Mouse (Mus musculus) lung, embryonic 16.5 days (tissue): ENCODE results near the gene Rcl1. TPM values are rescaled to one million over a fixed set of nuclear protein-coding genes. Genes with fewer than 3 reads are reported as not detected.

Experiments used
- ATAC-seq: fragments of 200-750 bp; cut with Nextera tagmentation; 2 replicates; pipeline ENCODE4 v1.8.0; 2017; ENCODE audit warnings: low read depth, mild to moderate bottlenecking, moderate library complexity
- H3K27ac ChIP-seq: fragments of 300-500 bp; sonication (generic); 2 replicates; pipeline ENCODE4 v1.5.1; 2014; ENCODE audit warnings: mild to moderate bottlenecking, control low read depth, low read length
- H3K27me3 ChIP-seq: fragments of 300-500 bp; sonication (generic); 2 replicates; pipeline ENCODE4 v1.6.1; 2014; ENCODE audit warnings: low read depth, low read length, mixed read lengths; ENCODE audit not compliant: control insufficient read depth, insufficient read depth
- H3K36me3 ChIP-seq: fragments of 300-500 bp; sonication (generic); 2 replicates; pipeline ENCODE4 v1.6.1; 2014; ENCODE audit warnings: low read length; ENCODE audit not compliant: control insufficient read depth, insufficient read depth
- H3K4me1 ChIP-seq: fragments of 300-500 bp; sonication (generic); replicated peaks from 2 replicates; pipeline ENCODE4 v1.6.1; 2014; ENCODE audit warnings: low read length, mixed read lengths; ENCODE audit not compliant: control insufficient read depth, insufficient read depth
- H3K4me2 ChIP-seq: fragments of 300-500 bp; sonication (generic); 2 replicates; pipeline ENCODE4 v1.6.1; 2014; ENCODE audit warnings: low read depth, low read length, control low read depth
- H3K4me3 ChIP-seq: fragments of 300-500 bp; sonication (generic); 2 replicates; pipeline ENCODE4 v1.5.1; 2014; ENCODE audit warnings: mild to moderate bottlenecking, low read length, control low read depth
- H3K9ac ChIP-seq: fragments of 300-500 bp; sonication (generic); 2 replicates; pipeline ENCODE4 v1.6.1; 2014; ENCODE audit warnings: low read length, control low read depth
- H3K9me3 ChIP-seq: fragments of 300-500 bp; sonication (generic); 2 replicates; pipeline ENCODE4 v1.6.1; 2016; ENCODE audit warnings: low read length; ENCODE audit not compliant: control insufficient read depth
- WGBS: fragments of 180-500 bp; shearing (Covaris S2); extraction: QIAGEN DNeasy Blood & Tissue Kit; methylation state at CpG from one replicate; pipeline ENCODE4 v1.1.7; 2014; 5-methylcytosine and 5-hydroxymethylcytosine counted together
- polyA plus RNA-seq: library from polyadenylated mRNA; unstranded; fragments of >200 nt; fragmentation: Nextera tagmentation; extraction: Ambion mirVana; gene quantifications from 2 replicates; pipeline ENCODE4 v1.2.1, GENCODE M21; 2015

The Rcl1 gene
- polyA plus RNA-seq, 1 experiment from 2014 or later: 40.2 TPM

DNA sequence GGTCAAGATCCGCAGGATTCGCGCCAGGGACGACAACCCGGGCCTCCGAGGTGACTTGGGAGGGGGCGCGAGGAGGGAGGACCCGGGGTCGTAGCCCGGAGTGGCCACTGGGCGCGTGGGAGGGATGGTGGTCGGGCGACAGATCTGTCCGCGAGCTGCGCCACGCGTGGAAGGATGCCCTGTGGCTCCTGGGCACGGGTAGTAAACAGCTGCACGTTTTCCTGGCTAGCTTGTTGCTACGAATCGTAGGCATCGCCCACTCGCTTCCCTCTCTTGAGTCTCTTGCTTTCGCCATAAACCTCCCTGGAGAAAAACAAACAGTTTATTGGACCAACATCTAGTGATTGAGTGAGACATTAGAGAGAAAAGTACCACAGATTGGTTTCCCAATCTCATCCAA lies 416 bp downstream of the Rcl1 start:
- WGBS: 0% methylated on average over 27 of the region's 27 CpGs

GRCm38 (mm10) chr19:29102098-29102497 lies 923 bp downstream of the Rcl1 start:
- Histone ChIP-seq H3K36me3 (no peaks in the 10 kb centered on the region), H3K27ac (no peak overlapping the region), H3K4me1 (peaks cover 3% of the 10 kb centered on the region), H3K4me3 (peak overlapping the region; percentile 91), H3K4me2 (peak overlapping the region; percentile 85), H3K9me3 (no peaks in the 10 kb centered on the region), H3K9ac (peak overlapping the region; percentile 76), H3K27me3 (no peaks in the 10 kb centered on the region)
- ATAC-seq: no peak
- 11% methylated on average over 13 of the region's 13 CpGs for WGBS

More for the DNA sequence above, 416 bp downstream of the Rcl1 start:
- ATAC-seq: peak; percentile 11; the same call in 1 of the 2 replicates
- peak overlapping the region; percentile 49 for H3K27ac ChIP-seq
- H3K9me3 ChIP-seq: no peaks in the 10 kb centered on the region
- no peaks in the 10 kb centered on the region for H3K36me3 ChIP-seq
- H3K27me3 ChIP-seq: no peaks in the 10 kb centered on the region
- H3K4me3 ChIP-seq: peak overlapping the region; percentile 91
- peak overlapping the region; percentile 85 for H3K4me2 ChIP-seq
- H3K4me1 ChIP-seq: peaks cover 3% of the 10 kb centered on the region
- H3K9ac ChIP-seq: peak overlapping the region; percentile 76

- WGBS: 90% methylated on average over 4 of the region's 4 CpGs
- Histone ChIP-seq H3K27me3 (no peaks in the 10 kb centered on the region), H3K4me3 (no peak overlapping the region), H3K9me3 (no peaks in the 10 kb centered on the region), H3K4me2 (no peak overlapping the region), H3K27ac (no peak overlapping the region), H3K9ac (no peak overlapping the region), H3K36me3 (no peaks in the 10 kb centered on the region), H3K4me1 (no peaks in the 10 kb centered on the region)
- ATAC-seq: no peak
Measured at GRCm38 (mm10) chr19:29105816-29106215, 4.6 kb downstream of the Rcl1 start.

DNA sequence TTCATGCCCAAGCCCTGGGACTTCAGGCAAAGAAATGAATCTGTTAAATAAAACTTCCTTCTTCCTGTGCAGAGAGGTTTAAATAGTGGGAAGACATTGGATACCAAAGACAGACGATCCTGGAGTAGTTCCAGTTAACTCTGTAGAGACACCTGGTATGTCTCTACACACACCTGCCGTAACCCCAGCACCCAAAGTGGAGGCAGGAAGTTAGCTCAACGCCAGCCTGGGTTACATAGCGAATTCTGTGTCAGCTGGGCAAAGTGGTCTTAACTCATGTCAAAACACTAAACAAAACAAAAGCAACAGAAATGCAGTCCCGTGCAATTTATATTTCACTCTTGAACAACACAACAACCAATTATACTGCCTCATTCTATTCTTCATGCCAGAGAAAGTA lies 5.1 kb downstream of the Rcl1 start:
- no peak overlapping the region for H3K27ac ChIP-seq
- H3K36me3 ChIP-seq: no peaks in the 10 kb centered on the region
- no peak for ATAC-seq
- no peaks in the 10 kb centered on the region for H3K4me1 ChIP-seq
- H3K27me3 ChIP-seq: no peaks in the 10 kb centered on the region
- H3K4me2 ChIP-seq: no peak overlapping the region
- 81% methylated on average over 5 of the region's 5 CpGs for WGBS
- no peak overlapping the region for H3K4me3 ChIP-seq
- no peaks in the 10 kb centered on the region for H3K9me3 ChIP-seq
- no peak overlapping the region for H3K9ac ChIP-seq

DNA sequence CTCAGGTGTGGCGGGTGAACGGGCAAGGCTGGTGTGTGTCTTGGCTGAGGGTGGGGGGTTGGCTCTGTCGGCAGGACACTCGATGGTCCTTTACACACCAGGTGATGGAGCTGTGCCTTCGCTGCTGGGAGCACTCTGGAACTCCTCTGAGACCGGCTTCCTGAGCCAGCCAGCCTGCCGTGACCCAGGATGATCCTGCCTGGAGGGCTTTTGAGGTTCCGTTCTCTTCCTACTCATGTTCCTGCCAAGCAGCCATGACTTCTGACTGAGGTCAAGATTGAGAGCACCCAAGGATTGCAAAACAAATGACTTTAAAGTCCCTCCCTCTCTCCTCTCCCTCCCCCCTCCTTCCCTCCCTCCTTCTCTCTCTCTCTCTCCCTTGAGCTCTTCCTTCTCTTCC lies 11.5 kb downstream of the Rcl1 start:
- Histone ChIP-seq H3K27ac (no peak overlapping the region), H3K4me2 (no peak overlapping the region), H3K4me3 (no peak overlapping the region), H3K27me3 (no peaks in the 10 kb centered on the region), H3K36me3 (no peaks in the 10 kb centered on the region), H3K9me3 (no peaks in the 10 kb centered on the region), H3K4me1 (no peaks in the 10 kb centered on the region), H3K9ac (no peak overlapping the region)
- peak; percentile 60; the same call in 1 of the 2 replicates for ATAC-seq
- 58% methylated on average over 8 of the region's 8 CpGs for WGBS

GRCm38 (mm10) chr19:29113746-29114649 lies 12.8 kb downstream of the Rcl1 start:
- Histone ChIP-seq H3K27me3 (no peaks in the 10 kb centered on the region), H3K36me3 (peaks cover 6% of the 10 kb centered on the region), H3K9me3 (no peaks in the 10 kb centered on the region), H3K27ac (no peak overlapping the region), H3K4me1 (no peaks in the 10 kb centered on the region), H3K4me3 (no peak overlapping the region), H3K9ac (no peak overlapping the region), H3K4me2 (no peak overlapping the region)
- WGBS: 91% methylated on average over 10 of the region's 10 CpGs
- no peak for ATAC-seq

- WGBS: 89% methylated on average over 6 of the region's 6 CpGs
- H3K4me2 ChIP-seq: no peak overlapping the region
- no peak overlapping the region for H3K4me3 ChIP-seq
- no peak overlapping the region for H3K27ac ChIP-seq
- no peaks in the 10 kb centered on the region for H3K9me3 ChIP-seq
- no peaks in the 10 kb centered on the region for H3K4me1 ChIP-seq
- peaks cover 7% of the 10 kb centered on the region for H3K36me3 ChIP-seq
- H3K27me3 ChIP-seq: no peaks in the 10 kb centered on the region
- ATAC-seq: no peak
- no peak overlapping the region for H3K9ac ChIP-seq
Measured at GRCm38 (mm10) chr19:29116796-29117195, 15.6 kb downstream of the Rcl1 start.

DNA sequence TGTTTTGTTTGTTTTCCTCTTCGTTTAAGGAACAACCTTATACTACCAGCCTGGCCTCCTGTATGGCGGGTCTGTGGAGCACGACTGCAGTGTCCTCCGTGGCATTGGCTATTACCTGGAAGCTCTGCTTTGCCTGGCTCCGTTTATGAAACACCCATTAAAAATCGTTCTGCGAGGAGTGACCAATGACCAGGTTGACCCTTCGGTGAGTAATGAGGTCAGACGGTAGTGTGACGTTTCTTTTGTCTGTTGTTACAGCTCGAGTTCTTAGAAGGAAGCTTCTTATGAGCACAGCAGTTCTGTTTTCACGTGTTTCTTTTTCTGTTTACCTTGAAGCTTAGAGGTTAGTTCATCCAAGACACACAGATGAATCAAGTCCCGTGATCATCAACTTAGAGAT lies 17.0 kb downstream of the Rcl1 start:
- H3K27ac ChIP-seq: no peak overlapping the region
- H3K4me2 ChIP-seq: no peak overlapping the region
- H3K4me1 ChIP-seq: no peaks in the 10 kb centered on the region
- no peak for ATAC-seq
- no peaks in the 10 kb centered on the region for H3K27me3 ChIP-seq
- WGBS: 77% methylated on average over 13 of the region's 13 CpGs
- no peak overlapping the region for H3K4me3 ChIP-seq
- H3K36me3 ChIP-seq: peaks cover 10% of the 10 kb centered on the region
- H3K9me3 ChIP-seq: no peaks in the 10 kb centered on the region
- no peak overlapping the region for H3K9ac ChIP-seq

DNA sequence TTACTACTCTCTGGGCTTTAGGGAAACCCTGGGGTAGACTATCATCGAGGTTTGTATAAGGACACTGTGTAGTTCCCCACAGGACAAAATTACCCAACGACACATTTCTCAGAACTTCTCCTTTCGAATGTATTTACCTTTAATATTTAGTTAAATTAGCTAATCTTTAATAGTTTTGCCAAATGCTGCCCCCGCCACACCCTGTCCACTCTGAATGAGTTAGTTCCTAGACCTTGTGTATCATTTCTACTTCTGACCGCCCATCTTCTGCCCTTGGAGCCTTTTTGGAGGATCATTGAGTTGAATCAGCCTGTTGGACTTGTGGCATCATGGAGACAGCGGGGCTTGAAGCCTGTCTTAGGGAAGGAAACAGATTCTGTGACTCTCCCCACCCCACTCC lies 19.1 kb downstream of the Rcl1 start:
- no peak overlapping the region for H3K4me3 ChIP-seq
- no peaks in the 10 kb centered on the region for H3K9me3 ChIP-seq
- H3K27me3 ChIP-seq: no peaks in the 10 kb centered on the region
- H3K27ac ChIP-seq: no peak overlapping the region
- peaks cover 13% of the 10 kb centered on the region for H3K36me3 ChIP-seq
- ATAC-seq: no peak
- H3K4me2 ChIP-seq: no peak overlapping the region
- H3K9ac ChIP-seq: no peak overlapping the region
- no peaks in the 10 kb centered on the region for H3K4me1 ChIP-seq
- 94% methylated on average over 6 of the region's 6 CpGs for WGBS
